Mouse (Mus musculus) kidney, adult 2 months (tissue): ENCODE measurements around the gene Itgb1.

Experiments used
- CTCF ChIP-seq: fragments of 200-500 bp; conservative IDR thresholded peaks from 2 replicates; pipeline ENCODE4 v1.5.1; 2011; ENCODE audit warnings: low read depth, mild to moderate bottlenecking, control low read depth, low read length, moderate library complexity, mixed read lengths; ENCODE audit not compliant: insufficient read depth, insufficient read length
- POLR2A ChIP-seq: fragments of 200-500 bp; IDR thresholded peaks from one replicate; pipeline ENCODE4 v1.6.1; 2011; ENCODE audit warnings: low read depth, low read length, control low read depth

- TF ChIP-seq CTCF = no peak
- TF ChIP-seq POLR2A = no peak
Observed at GRCm38 (mm10) chr8:128681970-128682369, 3.5 kb upstream of the Itgb1 start.
